Mouse (Mus musculus): ENCODE results near the gene Tmem131l. TPM values are rescaled to one million over a fixed set of nuclear protein-coding genes. Genes with fewer than 3 reads are reported as not detected.

The Tmem131l gene
- polyA plus RNA-seq, 1 experiment: 16.3 TPM

DNA sequence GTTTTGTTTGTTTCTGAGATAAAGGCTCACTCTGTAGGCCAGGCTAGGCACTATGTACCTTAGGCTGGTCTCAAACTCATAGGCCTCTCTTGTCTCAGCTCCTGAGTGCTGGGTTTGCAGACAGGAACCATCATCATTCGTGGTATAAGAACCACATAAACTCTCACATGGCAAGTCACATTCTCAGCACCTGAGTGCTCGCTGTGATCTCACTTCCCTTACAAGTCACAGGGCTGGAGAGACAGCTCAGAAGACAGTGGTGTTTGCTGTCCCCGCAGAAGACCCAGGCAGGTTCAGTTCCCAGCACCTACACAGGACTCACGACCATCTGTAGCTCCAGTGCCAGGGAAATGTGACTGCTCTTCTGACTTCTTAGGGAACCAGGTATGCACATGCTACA is 70.9 kb downstream of the Tmem131l start:
- H3K4me3 ChIP-seq (ENCODE audit: insufficient read depth, low read length): no peak overlapping the region
- no peak for TF ChIP-seq CTCF (IDR thresholded peaks at IDR 0.05; ENCODE audit: extremely low read depth, insufficient read depth, low read length)
- TF ChIP-seq POLR2A (IDR thresholded peaks at IDR 0.05; ENCODE audit: extremely low read depth, insufficient read depth, low read length): no peak
- H3K4me1 ChIP-seq (ENCODE audit: control insufficient read depth, insufficient read depth, low read length): peaks cover 4% of the 10 kb centered on the region; the same call in 1 of the 2 replicates
- no peak overlapping the region for H3K27ac ChIP-seq (ENCODE audit: insufficient read depth, low read length)

DNA sequence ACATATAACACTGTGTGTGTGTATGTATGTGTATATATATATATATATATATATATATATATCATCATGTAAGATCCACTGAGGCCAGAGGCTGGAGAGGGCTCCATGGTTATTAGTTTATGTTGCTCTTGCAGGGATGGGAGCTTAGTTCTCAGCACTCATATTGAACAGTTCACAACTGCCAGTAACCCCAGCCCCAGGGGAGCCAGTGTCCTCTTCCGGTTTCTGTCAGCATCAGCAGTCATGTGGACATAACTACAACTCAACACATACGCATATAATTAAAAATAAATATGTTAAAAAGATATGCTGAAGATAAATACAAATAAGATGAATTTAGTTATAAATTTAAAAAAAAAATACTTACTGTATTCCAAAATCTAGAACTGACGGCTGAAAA is 72.2 kb downstream of the Tmem131l start:
- no peak for TF ChIP-seq CTCF (IDR thresholded peaks at IDR 0.05; ENCODE audit: extremely low read depth, insufficient read depth, low read length)
- TF ChIP-seq POLR2A (IDR thresholded peaks at IDR 0.05; ENCODE audit: extremely low read depth, insufficient read depth, low read length): no peak
- no peak overlapping the region for H3K27ac ChIP-seq (ENCODE audit: insufficient read depth, low read length)
- H3K4me3 ChIP-seq (ENCODE audit: insufficient read depth, low read length): no peak overlapping the region
- H3K4me1 ChIP-seq (ENCODE audit: control insufficient read depth, insufficient read depth, low read length): peaks cover 4% of the 10 kb centered on the region; the same call in 1 of the 2 replicates

- TF ChIP-seq CTCF (IDR thresholded peaks at IDR 0.05; ENCODE audit: extremely low read depth, insufficient read depth, low read length) (no peak), POLR2A (IDR thresholded peaks at IDR 0.05; ENCODE audit: extremely low read depth, insufficient read depth, low read length) (no peak)
- peaks cover 4% of the 10 kb centered on the region; the same call in 1 of the 2 replicates for H3K4me1 ChIP-seq (ENCODE audit: control insufficient read depth, insufficient read depth, low read length)
- no peak overlapping the region for H3K4me3 ChIP-seq (ENCODE audit: insufficient read depth, low read length)
- no peak overlapping the region for H3K27ac ChIP-seq (ENCODE audit: insufficient read depth, low read length)
Observed at GRCm38 (mm10) chr3:83965333-83965732, 74.6 kb downstream of the Tmem131l start.

DNA sequence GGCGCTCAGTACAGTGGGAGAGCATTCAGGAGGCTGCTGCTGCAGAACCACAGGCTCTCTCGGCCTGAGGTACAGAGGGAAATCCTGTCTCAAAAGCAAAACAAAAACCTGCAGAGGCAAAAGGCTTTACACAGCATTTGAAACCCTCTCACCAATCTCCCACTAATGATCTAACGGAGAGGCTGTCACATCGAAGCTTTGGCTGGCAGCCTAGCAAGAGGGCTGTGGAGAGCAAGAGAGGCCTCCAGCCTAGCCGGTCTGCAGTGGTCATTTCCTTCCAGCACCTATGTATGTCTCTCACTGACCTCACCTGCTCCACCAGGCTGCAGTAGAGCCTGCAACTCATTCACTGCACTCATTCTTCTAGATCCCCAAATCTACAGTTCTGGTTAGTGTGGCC is 76.3 kb downstream of the Tmem131l start:
- Histone ChIP-seq H3K4me3 (ENCODE audit: insufficient read depth, low read length) (no peak overlapping the region), H3K4me1 (ENCODE audit: control insufficient read depth, insufficient read depth, low read length) (peaks cover 4% of the 10 kb centered on the region; the same call in 1 of the 2 replicates), H3K27ac (ENCODE audit: insufficient read depth, low read length) (no peak overlapping the region)
- TF ChIP-seq POLR2A (IDR thresholded peaks at IDR 0.05; ENCODE audit: extremely low read depth, insufficient read depth, low read length) (no peak), CTCF (IDR thresholded peaks at IDR 0.05; ENCODE audit: extremely low read depth, insufficient read depth, low read length) (no peak)

DNA sequence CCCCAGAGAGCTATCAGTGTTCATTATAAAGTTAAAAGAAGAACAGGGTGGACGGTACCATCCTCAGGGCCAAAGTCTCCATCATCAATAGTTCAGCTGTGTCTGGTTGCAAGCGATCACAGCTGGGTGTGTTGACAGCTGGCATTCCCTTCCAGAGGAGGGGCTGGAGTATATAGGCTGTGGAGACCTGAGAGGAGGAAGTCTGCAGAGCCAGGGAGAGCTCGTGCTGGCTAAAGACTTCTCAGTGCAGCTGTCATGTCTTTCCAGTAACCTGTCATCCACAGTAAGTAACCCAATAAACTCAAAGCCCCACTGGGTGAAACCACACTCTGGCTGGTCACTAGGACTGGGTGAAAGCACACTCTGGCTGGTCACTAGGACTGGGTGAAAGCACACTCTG is 77.4 kb downstream of the Tmem131l start:
- H3K4me3 ChIP-seq (ENCODE audit: insufficient read depth, low read length): no peak overlapping the region
- no peak for TF ChIP-seq POLR2A (IDR thresholded peaks at IDR 0.05; ENCODE audit: extremely low read depth, insufficient read depth, low read length)
- no peak for TF ChIP-seq CTCF (IDR thresholded peaks at IDR 0.05; ENCODE audit: extremely low read depth, insufficient read depth, low read length)
- H3K4me1 ChIP-seq (ENCODE audit: control insufficient read depth, insufficient read depth, low read length): peaks cover 4% of the 10 kb centered on the region; the same call in 1 of the 2 replicates
- no peak overlapping the region for H3K27ac ChIP-seq (ENCODE audit: insufficient read depth, low read length)

GRCm38 (mm10) chr3:83962076-83962475 is 77.9 kb downstream of the Tmem131l start:
- Histone ChIP-seq H3K27ac (ENCODE audit: insufficient read depth, low read length) (no peak overlapping the region), H3K4me3 (ENCODE audit: insufficient read depth, low read length) (no peak overlapping the region), H3K4me1 (ENCODE audit: control insufficient read depth, insufficient read depth, low read length) (peaks cover 4% of the 10 kb centered on the region; the same call in 1 of the 2 replicates)
- no peak for TF ChIP-seq CTCF (IDR thresholded peaks at IDR 0.05; ENCODE audit: extremely low read depth, insufficient read depth, low read length)

DNA sequence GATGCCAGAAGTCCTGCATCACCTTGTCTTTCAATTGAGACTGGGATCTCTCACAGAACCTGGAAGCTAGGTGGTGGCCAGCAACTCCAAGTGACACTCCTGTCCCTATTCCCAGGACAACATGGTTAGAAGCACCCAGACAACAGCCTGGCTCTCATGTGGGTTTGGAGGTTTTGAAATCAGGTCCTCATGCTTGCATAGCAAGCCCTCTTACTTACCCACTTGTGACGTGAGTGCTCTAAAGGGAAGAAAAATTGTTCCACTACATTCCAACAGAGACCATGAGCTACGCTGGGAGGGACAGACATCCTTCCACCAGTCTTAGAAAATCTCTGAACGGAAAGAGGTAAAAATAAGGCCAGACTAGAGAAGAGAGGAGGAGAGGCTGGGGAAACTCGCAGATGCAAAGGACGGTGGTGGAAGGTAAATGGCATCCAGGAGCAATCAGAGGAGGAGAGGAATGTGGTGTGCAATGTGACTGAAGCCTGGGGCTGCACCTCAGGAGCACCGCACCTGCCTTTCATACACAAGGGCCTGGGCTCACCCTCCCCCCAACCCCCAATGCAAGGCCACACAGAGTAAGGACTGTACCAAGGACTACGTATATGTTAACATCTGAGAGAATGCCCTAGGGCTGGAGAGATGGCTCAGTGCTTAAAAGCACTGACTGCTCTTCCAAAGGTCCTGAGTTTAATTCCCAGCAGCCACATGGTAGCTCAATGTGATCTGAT is 80.9 kb downstream of the Tmem131l start:
- TF ChIP-seq POLR2A (IDR thresholded peaks at IDR 0.05; ENCODE audit: extremely low read depth, insufficient read depth, low read length) (no peak), CTCF (IDR thresholded peaks at IDR 0.05; ENCODE audit: extremely low read depth, insufficient read depth, low read length) (no peak)
- Histone ChIP-seq H3K4me3 (ENCODE audit: insufficient read depth, low read length) (no peak overlapping the region), H3K27ac (ENCODE audit: insufficient read depth, low read length) (no peak overlapping the region), H3K4me1 (ENCODE audit: control insufficient read depth, insufficient read depth, low read length) (no peaks in the 10 kb centered on the region)

DNA sequence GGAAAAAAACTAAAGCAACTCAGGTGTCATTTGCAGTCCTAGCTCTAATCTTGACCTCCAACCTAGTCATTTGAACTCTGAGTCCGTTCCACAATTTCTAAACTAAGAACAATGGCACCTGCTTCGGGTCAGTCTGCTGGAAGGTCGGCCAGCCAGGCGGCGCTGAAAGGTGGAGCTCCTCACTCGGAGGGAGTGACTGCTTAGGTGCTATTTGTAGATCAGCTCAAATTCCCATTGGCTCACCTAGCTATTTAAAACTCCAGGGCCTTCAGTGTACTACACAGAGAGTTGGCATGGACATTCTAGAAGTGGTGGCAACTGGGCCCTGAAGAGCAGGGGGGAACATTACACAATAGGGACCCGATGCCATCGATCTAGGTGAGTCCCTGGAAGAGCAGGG is 86.1 kb downstream of the Tmem131l start:
- TF ChIP-seq CTCF (IDR thresholded peaks at IDR 0.05; ENCODE audit: extremely low read depth, insufficient read depth, low read length) (no peak), POLR2A (IDR thresholded peaks at IDR 0.05; ENCODE audit: extremely low read depth, insufficient read depth, low read length) (no peak)
- no peaks in the 10 kb centered on the region for H3K4me1 ChIP-seq (ENCODE audit: control insufficient read depth, insufficient read depth, low read length)
- H3K4me3 ChIP-seq (ENCODE audit: insufficient read depth, low read length): no peak overlapping the region
- H3K27ac ChIP-seq (ENCODE audit: insufficient read depth, low read length): no peak overlapping the region

- TF ChIP-seq CTCF (IDR thresholded peaks at IDR 0.05; ENCODE audit: extremely low read depth, insufficient read depth, low read length) (no peak), POLR2A (IDR thresholded peaks at IDR 0.05; ENCODE audit: extremely low read depth, insufficient read depth, low read length) (no peak)
- Histone ChIP-seq H3K4me3 (ENCODE audit: insufficient read depth, low read length) (no peak overlapping the region), H3K4me1 (ENCODE audit: control insufficient read depth, insufficient read depth, low read length) (no peaks in the 10 kb centered on the region), H3K27ac (ENCODE audit: insufficient read depth, low read length) (no peak overlapping the region)
Observed at GRCm38 (mm10) chr3:83948801-83949200, 91.2 kb downstream of the Tmem131l start.

- TF ChIP-seq CTCF (IDR thresholded peaks at IDR 0.05; ENCODE audit: extremely low read depth, insufficient read depth, low read length) (no peak), POLR2A (IDR thresholded peaks at IDR 0.05; ENCODE audit: extremely low read depth, insufficient read depth, low read length) (no peak)
- H3K4me3 ChIP-seq (ENCODE audit: insufficient read depth, low read length): no peak overlapping the region
- no peak overlapping the region for H3K27ac ChIP-seq (ENCODE audit: insufficient read depth, low read length)
- no peaks in the 10 kb centered on the region for H3K4me1 ChIP-seq (ENCODE audit: control insufficient read depth, insufficient read depth, low read length)
Observed at GRCm38 (mm10) chr3:83947476-83948245, 92.3 kb downstream of the Tmem131l start.
